Mouse (Mus musculus) granulocyte monocyte progenitor cell, adult 5-6 weeks (primary cell): ENCODE data around the gene Gbe1. TPM values are rescaled to one million over a fixed set of nuclear protein-coding genes. Genes with fewer than 3 reads are reported as not detected.

Experiments used
- ATAC-seq: replicated peaks from 2 replicates; pipeline ENCODE4 v1.8.0; 2016; ENCODE audit warnings: mild to moderate bottlenecking, moderate TSS enrichment, inconsistent platforms; ENCODE audit not compliant: poor library complexity, severe bottlenecking
- total RNA-seq, 2 experiments: library from RNA; stranded (forward) in 1 of 2; stranded (reverse) in 1 of 2; fragments of 200-712, 200-1000 nt in 1 of 2; fragments of >200 nt in 1 of 2; fragmentation: Nextera tagmentation in 1 of 2; gene quantifications; 2 replicates each; pipeline ENCODE4 v1.2.3; 2014 to 2017

Gene Gbe1
- total RNA-seq (2014; fragmentation: Nextera tagmentation) (21.5 and 23.6 TPM in 2 replicates), total RNA-seq (2017) (33.9 and 42.4 TPM in 2 replicates)

DNA sequence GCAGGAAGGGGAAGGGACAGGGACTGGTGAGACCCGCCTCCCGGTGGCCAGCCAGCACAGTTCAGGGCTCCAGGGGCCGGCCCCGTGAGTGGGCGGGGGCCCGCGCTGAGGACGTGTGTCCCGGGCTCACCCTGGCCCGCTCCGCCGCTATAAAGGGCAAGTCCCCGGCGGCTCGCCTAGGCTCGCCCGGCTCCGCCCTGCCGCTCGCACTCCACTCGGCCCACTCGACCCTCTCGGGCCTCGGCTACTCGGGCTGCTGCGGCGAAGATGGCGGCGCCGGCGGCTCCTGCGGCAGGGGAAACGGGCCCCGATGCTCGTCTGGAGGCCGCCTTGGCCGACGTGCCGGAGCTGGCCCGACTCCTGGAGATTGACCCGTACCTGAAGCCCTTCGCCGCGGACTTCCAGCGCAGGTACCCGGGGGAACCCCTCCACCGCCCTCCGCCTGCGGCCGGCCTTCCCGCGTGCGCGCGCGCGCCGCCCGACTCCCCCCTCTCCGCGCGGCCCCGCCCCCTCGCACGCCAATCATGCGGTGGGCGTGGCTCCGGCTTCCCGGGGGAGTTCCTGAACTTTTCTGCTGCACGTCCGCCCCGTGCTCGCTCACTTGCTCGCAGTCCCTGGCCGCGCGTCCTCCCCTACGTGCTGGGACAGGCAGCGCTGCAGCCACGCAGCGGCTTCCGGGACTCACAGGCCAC lies at the start of gene Gbe1:
Gbe1 (plus strand) TSS at position 64 of the 692 bp plus-strand sequence.
- peak; percentile 85 for ATAC-seq

- ATAC-seq, result peak; percentile 34
Measured at GRCm38 (mm10) chr16:70310691-70311090, 3.1 kb upstream of the Gbe1 start.

- no peak; the same call in 1 of the 2 replicates for ATAC-seq
Measured at GRCm38 (mm10) chr16:70313496-70313885, 258 bp upstream of the Gbe1 start.

GRCm38 (mm10) chr16:70314578-70314930 lies 805 bp downstream of the Gbe1 start:
- no peak for ATAC-seq

DNA sequence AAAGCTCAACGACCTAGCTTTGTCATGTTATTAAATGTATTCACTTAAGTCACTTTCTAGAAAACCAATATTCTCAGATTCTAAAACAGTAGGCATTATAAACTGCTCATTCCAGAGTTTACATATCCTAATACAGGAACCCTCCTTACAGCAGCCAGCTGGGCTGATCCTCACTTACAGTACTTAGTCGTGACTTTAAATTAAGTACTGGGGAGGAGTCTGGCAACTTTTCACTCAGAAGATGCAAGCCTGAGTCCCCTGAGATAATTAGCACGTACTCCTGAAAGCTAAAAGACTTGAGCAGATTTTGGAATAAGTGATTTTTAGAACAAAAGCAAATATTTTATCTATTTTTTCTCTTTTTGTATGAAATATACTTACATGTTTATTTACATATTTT lies 1.5 kb downstream of the Gbe1 start:
- no peak for ATAC-seq

DNA sequence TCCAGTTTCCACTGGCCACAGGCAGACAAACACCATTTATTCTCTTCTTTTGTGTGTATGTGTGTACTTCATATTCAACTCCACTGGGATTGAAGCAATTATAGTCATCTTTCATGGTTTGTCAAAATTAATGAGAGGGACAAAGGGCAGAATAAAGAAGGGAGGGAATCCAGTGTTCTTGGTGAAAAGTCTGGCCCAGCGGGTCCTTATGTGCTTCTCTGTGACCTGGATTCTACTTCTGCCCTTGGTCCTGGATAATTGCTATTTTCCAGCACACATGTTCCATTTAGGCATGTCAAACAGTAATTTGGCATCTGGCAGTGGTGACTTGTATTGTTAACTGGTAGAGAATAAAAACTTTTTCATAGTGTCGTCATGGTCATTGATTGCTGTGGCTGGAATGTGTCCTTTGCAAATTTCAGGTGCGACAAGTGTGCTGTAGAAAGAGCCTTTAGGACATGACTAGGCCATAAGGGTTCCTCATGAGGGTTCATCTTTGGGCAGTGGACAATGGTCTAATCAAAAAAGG lies 2.2 kb downstream of the Gbe1 start:
- ATAC-seq, result no peak

GRCm38 (mm10) chr16:70319388-70319787 lies 5.6 kb downstream of the Gbe1 start:
- ATAC-seq, result no peak

GRCm38 (mm10) chr16:70320612-70321280 lies 7.0 kb downstream of the Gbe1 start:
- no peak for ATAC-seq

GRCm38 (mm10) chr16:70326339-70326948 lies 12.7 kb downstream of the Gbe1 start:
- peak; percentile 85 for ATAC-seq

GRCm38 (mm10) chr16:70328566-70328965 lies 14.8 kb downstream of the Gbe1 start:
- ATAC-seq, result no peak

DNA sequence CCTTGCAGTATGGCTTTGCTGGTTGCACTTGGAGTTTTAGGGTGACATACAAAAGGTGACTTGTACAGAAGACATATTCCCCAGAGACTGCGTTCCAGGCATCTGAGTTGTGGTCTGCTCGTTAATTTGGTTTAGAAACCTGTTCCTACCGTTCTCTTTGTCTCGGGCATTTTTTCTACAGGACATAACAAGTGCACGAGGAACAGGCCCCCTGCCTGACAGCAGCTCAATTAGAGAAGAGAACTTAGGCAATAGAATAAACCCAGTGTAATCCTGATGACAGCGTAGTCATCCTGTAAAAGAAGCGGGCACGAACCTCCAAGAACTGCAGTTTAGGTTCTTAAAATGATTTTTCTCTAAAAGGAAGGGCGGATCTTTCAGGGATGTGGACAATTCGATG lies 15.3 kb downstream of the Gbe1 start:
- peak; percentile 42 for ATAC-seq

DNA sequence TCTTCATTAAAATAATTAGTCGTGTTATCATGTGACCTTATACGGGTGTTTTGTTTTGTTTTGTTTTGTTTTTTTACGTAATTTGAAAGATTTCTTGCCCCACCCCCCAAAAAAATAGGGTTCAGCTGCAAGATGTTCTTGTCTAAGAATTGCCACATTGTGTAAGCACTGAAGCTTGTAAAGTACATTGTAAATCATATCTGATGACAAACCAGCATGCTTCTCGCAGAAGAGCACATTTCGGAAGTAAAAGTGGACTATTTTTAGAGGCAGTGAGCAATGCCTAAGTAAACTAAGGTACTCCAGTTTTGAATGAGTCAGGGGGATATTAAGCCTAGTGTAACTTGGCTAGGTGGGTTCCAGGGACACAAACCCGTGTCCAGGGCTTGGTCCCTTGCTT lies 15.7 kb downstream of the Gbe1 start:
- peak; percentile 45 for ATAC-seq

DNA sequence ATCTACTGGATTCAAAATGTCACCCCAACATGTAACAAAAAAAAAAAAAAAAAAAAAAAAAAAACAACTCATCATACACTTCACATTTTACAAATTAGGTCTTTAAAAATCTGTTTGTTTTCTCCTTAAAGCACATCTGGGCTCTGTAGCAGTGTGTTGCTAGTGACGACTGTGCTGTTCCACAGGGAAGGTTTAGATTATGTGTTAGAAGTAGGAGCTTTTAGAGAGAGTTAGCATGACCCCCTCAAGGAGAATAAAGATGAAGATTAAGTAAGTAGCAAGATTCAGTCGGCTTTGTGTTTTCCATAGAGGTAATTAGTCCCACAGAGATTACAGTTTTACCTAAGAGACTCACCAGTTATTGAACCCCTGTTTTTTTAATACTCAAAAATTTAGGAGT lies 16.3 kb downstream of the Gbe1 start:
- no peak for ATAC-seq

DNA sequence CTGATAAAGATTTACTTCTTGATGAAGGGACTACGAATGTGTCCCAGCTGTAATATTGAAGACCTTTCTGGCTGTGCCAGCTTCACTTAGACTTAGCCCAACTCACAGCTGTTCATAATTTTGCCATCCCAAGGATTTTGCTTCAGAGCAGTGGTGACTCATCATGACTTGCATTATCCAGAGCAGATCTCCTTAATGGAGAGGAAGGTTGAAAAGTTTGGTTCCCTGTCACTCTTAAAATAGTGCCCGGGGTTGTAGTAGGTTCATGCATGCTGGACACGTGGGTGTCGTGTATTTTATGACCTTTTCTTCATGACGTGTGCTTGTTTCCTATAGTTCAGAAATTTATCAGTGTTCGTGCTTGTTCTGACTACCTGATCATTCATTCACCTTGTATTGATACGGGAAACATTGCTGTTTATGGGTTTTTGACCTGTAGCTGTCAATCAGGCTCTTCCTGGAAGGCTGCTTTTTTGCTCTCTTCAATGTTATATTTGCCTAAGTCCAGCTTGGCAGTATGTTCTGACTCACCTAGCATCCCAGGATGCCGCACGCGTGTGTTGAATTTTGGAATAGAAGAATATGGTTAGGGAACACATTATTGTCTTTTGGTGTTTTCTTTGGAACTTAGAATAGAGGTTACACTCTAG lies 17.0 kb downstream of the Gbe1 start:
- peak; percentile 15 for ATAC-seq

DNA sequence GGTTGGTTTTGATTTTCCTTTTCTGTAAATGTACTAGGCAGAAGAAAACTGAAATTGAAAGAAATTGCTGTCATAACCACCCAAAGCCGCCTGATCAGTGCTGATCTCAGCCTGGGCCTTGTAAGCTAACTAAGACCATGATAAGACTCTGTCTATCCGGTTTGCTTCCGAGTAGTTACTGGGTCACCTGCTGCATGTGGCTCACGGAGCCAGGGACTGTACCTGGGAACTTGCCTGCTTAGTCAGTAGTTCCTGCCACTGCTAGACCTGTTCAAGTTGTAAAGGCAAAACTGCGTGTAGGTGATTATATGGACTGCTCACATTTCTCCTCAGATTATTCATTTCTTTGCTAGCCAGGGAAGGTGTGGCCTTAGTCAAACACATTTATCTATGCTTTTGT lies 21.1 kb downstream of the Gbe1 start:
- ATAC-seq, result no peak

DNA sequence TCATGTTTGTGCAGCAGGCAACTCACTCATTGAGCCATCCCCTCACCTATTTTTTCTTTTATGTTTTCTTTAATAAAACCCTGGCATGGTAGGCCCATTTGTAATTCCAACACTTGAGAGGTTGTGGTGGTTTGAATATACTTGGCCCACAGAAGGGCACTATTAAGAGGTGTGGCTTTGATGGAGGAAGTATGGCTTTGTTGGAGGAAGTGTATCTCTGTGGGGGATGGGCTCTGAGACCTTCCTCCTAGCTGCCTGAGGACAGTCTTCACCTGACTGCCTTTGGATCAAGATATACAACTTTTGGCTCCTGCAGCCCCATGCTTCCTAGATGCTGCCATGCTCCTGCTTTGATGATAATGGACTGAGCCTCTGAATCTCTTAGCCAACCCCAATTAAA lies 21.7 kb downstream of the Gbe1 start:
- 0 out of 2 replicates have a peak, but pooled peaks have one; percentile 35 for ATAC-seq

GRCm38 (mm10) chr16:70337661-70338060 lies 23.9 kb downstream of the Gbe1 start:
- ATAC-seq, result no peak

- ATAC-seq, result no peak
Measured at GRCm38 (mm10) chr16:70344496-70344895, 30.7 kb downstream of the Gbe1 start.

DNA sequence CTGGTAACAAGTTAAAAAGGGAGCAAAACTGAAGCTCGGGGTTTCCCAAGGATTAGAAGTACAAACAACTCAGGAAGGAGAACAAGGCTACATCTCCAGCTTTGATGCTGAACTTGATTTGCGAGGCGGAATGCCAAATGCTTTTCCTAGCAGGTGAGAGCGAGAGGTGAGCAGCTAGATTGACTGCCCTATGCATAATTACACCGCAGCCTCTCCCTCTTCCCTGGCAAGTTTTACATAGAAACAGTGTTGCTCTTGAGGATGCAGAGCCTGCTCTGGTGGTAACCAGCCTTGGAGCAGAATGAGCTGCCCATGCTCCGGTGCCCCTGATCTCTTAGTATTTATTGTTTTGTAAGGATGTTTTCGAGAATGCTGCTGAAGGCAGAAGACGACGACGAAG lies 31.9 kb downstream of the Gbe1 start:
- ATAC-seq, result no peak

GRCm38 (mm10) chr16:70350011-70350410 lies 36.3 kb downstream of the Gbe1 start:
- ATAC-seq, result peak; percentile 44; the same call in 1 of the 2 replicates
